Mouse (Mus musculus): ENCODE measurements at regions not wholly inside any gene's neighbourhood (a gene's known extent, or its start where the extent isn't known, plus 50 kb on each side); places are given as distances from the start of the nearest gene placed in this dataset.

- TF ChIP-seq CTCF (IDR thresholded peaks at IDR 0.05; ENCODE audit: borderline replicate concordance, extremely low read depth, insufficient read depth, insufficient read length): no peak
- TF ChIP-seq POLR2A (IDR thresholded peaks at IDR 0.05; ENCODE audit: borderline replicate concordance, extremely low read depth, insufficient read depth, insufficient read length, poor library complexity, severe bottlenecking): no peak
These were observed 56.9 kb upstream of the Ppara start for GRCm38 (mm10) chr15:85677855-85678254.
